Mouse (Mus musculus) bone marrow macrophage, adult 2 months (primary cell): ENCODE data around the gene Cers2.

Experiments
- CTCF ChIP-seq: IDR thresholded peaks from 2 replicates; pipeline ENCODE4 v1.5.1; 2012; ENCODE audit warnings: low read depth, mild to moderate bottlenecking, low read length, moderate library complexity
- POLR2A ChIP-seq: IDR thresholded peaks from 2 replicates; pipeline ENCODE4 v1.6.1; 2012; ENCODE audit warnings: mild to moderate bottlenecking, low read depth, low read length, borderline replicate concordance

GRCm38 (mm10) chr3:95313476-95313875, 1.1 kb upstream of the Cers2 start:
- TF ChIP-seq POLR2A (no peak), CTCF (no peak)
